Mouse (Mus musculus) liver, embryonic 16.5 days (tissue): ENCODE results near the gene Ppp4r2. TPM values are rescaled to one million over a fixed set of nuclear protein-coding genes. Genes with fewer than 3 reads are reported as not detected.

Source experiments
- ATAC-seq: fragments of 200-750 bp; cut with Nextera tagmentation; 2 replicates; pipeline ENCODE4 v1.8.0; 2017; ENCODE audit warnings: low read depth, mild to moderate bottlenecking, moderate number of reproducible peaks, moderate library complexity
- H3K27ac ChIP-seq: fragments of 300-500 bp; sonication (generic); 2 replicates; pipeline ENCODE4 v1.5.1; 2014; ENCODE audit warnings: mild to moderate bottlenecking, low read length
- H3K27me3 ChIP-seq: fragments of 300-500 bp; sonication (generic); 2 replicates; pipeline ENCODE4 v1.6.1; 2014; ENCODE audit warnings: low read depth, low read length, mixed read lengths; ENCODE audit not compliant: control insufficient read depth, insufficient read depth
- H3K36me3 ChIP-seq: fragments of 300-500 bp; sonication (generic); 2 replicates; pipeline ENCODE4 v1.6.1; 2014; ENCODE audit warnings: mild to moderate bottlenecking; ENCODE audit not compliant: control insufficient read depth, insufficient read depth
- H3K4me1 ChIP-seq: fragments of 300-500 bp; sonication (generic); 2 replicates; pipeline ENCODE4 v1.6.1; 2014; ENCODE audit warnings: low read depth, low read length, mixed read lengths; ENCODE audit not compliant: control insufficient read depth
- H3K4me2 ChIP-seq: fragments of 300-500 bp; sonication (generic); 2 replicates; pipeline ENCODE4 v1.6.1; 2014; ENCODE audit warnings: low read depth, low read length, mixed read lengths
- H3K4me3 ChIP-seq: fragments of 300-500 bp; sonication (generic); 2 replicates; pipeline ENCODE4 v1.5.1; 2014; ENCODE audit warnings: low read depth, mild to moderate bottlenecking, low read length
- H3K9ac ChIP-seq: fragments of 300-500 bp; sonication (generic); 2 replicates; pipeline ENCODE4 v1.6.1; 2014; ENCODE audit warnings: low read depth, low read length
- H3K9me3 ChIP-seq: fragments of 300-500 bp; sonication (generic); replicated peaks from 2 replicates; pipeline ENCODE4 v1.6.1; 2016; ENCODE audit warnings: low read length; ENCODE audit not compliant: control insufficient read depth
- WGBS: fragments of 180-500 bp; shearing (Covaris S2); extraction: QIAGEN DNeasy Blood & Tissue Kit; methylation state at CpG from one replicate; pipeline ENCODE4 v1.1.7; 2014; ENCODE audit not compliant: insufficient replicate concordance; 5-methylcytosine and 5-hydroxymethylcytosine counted together
- polyA plus RNA-seq: library from polyadenylated mRNA; unstranded; fragments of >200 nt; fragmentation: Nextera tagmentation; extraction: Ambion mirVana; gene quantifications from 2 replicates; pipeline ENCODE4 v1.2.1, GENCODE M21; 2015

The Ppp4r2 gene
- polyA plus RNA-seq, 1 experiment from 2014 or later: 4.6 TPM

- H3K27ac ChIP-seq: no peak overlapping the region
- H3K4me3 ChIP-seq: no peak overlapping the region
- ATAC-seq: no peak
- WGBS: 70% methylated on average over 2 of the region's 2 CpGs
- H3K9ac ChIP-seq: no peak overlapping the region
- no peaks in the 10 kb centered on the region for H3K9me3 ChIP-seq
- no peak overlapping the region for H3K4me2 ChIP-seq
- no peaks in the 10 kb centered on the region for H3K4me1 ChIP-seq
- H3K36me3 ChIP-seq: no peaks in the 10 kb centered on the region
- H3K27me3 ChIP-seq: no peaks in the 10 kb centered on the region
Observed at GRCm38 (mm10) chr6:100910136-100910675, 76.8 kb downstream of the Ppp4r2 start.

Other genes with a start within 250 kb of the Ppp4r2 start
- gene Shq1, start 162.5 kb upstream of the Ppp4r2 start, polyA plus RNA-seq: 8.1 and 8.4 TPM in 2 replicates
- 0.06 and 0.08 TPM in 2 replicates for gene Gxylt2, start 128.9 kb upstream of the Ppp4r2 start, polyA plus RNA-seq